Mouse (Mus musculus) testis, adult 2 months (tissue): Measurements from ENCODE around the gene Lyg1. TPM values are rescaled to one million over a fixed set of nuclear protein-coding genes. Genes with fewer than 3 reads are reported as not detected.

Experiments used
- H3K27ac ChIP-seq: fragments of 200-500 bp; 2 replicates; pipeline ENCODE4 v1.5.1; 2012; ENCODE audit warnings: low read depth, low read length; ENCODE audit not compliant: control insufficient read depth, insufficient read depth
- H3K27me3 ChIP-seq: fragments of 200-500 bp; 2 replicates; pipeline ENCODE4 v1.6.1; 2012; ENCODE audit warnings: mild to moderate bottlenecking, low read length, moderate library complexity; ENCODE audit not compliant: control insufficient read depth, insufficient read depth
- H3K36me3 ChIP-seq: fragments of 200-500 bp; 2 replicates; pipeline ENCODE4 v1.6.1; 2012; ENCODE audit warnings: mild to moderate bottlenecking, low read length; ENCODE audit not compliant: control insufficient read depth, insufficient read depth
- H3K4me1 ChIP-seq: fragments of 200-500 bp; 2 replicates; pipeline ENCODE4 v1.6.1; 2012; ENCODE audit warnings: low read length; ENCODE audit not compliant: control insufficient read depth, insufficient read depth
- H3K4me3 ChIP-seq: fragments of 200-500 bp; 2 replicates; pipeline ENCODE4 v1.5.1; 2012; ENCODE audit warnings: low read depth, mild to moderate bottlenecking, low read length, moderate library complexity, mixed read lengths; ENCODE audit not compliant: control insufficient read depth
- CTCF ChIP-seq: fragments of 200-500 bp; IDR thresholded peaks from 2 replicates; pipeline ENCODE4 v1.5.1; 2012; ENCODE audit warnings: low read depth, mild to moderate bottlenecking, inconsistent platforms, low read length, moderate library complexity; ENCODE audit not compliant: control insufficient read depth, insufficient read depth, insufficient replicate concordance
- POLR2A ChIP-seq: fragments of 200-500 bp; IDR thresholded peaks from 2 replicates; pipeline ENCODE4 v1.6.1; 2012; ENCODE audit warnings: low read depth, mild to moderate bottlenecking, inconsistent platforms, low read length, moderate library complexity; ENCODE audit not compliant: control insufficient read depth
- polyA plus RNA-seq: library from polyadenylated mRNA; depleted of rRNA; stranded (reverse); fragments of >200 nt; gene quantifications from 2 replicates; pipeline ENCODE4 v1.2.3, GENCODE M21; 2012; rRNA removed

Gene Lyg1
- polyA plus RNA-seq, 1 experiment = not detected

- Histone ChIP-seq H3K36me3 (no peaks in the 10 kb centered on the region), H3K4me3 (no peak overlapping the region), H3K27ac (no peak overlapping the region), H3K4me1 (no peaks in the 10 kb centered on the region; the same call in 1 of the 2 replicates), H3K27me3 (no peaks in the 10 kb centered on the region)
- TF ChIP-seq CTCF (no peak), POLR2A (no peak)
Observed at GRCm38 (mm10) chr1:37912751-37913150, 44.8 kb downstream of the Lyg1 start.

- Histone ChIP-seq H3K27ac (no peak overlapping the region), H3K36me3 (no peaks in the 10 kb centered on the region), H3K27me3 (no peaks in the 10 kb centered on the region), H3K4me3 (no peak overlapping the region), H3K4me1 (no peaks in the 10 kb centered on the region)
- TF ChIP-seq CTCF (no peak), POLR2A (no peak)
Observed at GRCm38 (mm10) chr1:37903178-37903577, 54.4 kb downstream of the Lyg1 start.

- Histone ChIP-seq H3K36me3 (no peaks in the 10 kb centered on the region), H3K27ac (no peak overlapping the region), H3K4me3 (no peak overlapping the region), H3K27me3 (no peaks in the 10 kb centered on the region), H3K4me1 (no peaks in the 10 kb centered on the region)
- TF ChIP-seq CTCF = no peak
Observed at GRCm38 (mm10) chr1:37900288-37900687, 57.3 kb downstream of the Lyg1 start.

- no peak overlapping the region for H3K4me3 ChIP-seq
- H3K36me3 ChIP-seq = peaks cover 2% of the 10 kb centered on the region
- no peak overlapping the region for H3K27ac ChIP-seq
- H3K27me3 ChIP-seq = no peaks in the 10 kb centered on the region
- TF ChIP-seq POLR2A (no peak), CTCF (no peak)
- H3K4me1 ChIP-seq = no peaks in the 10 kb centered on the region
Observed at GRCm38 (mm10) chr1:37899816-37900215, 57.7 kb downstream of the Lyg1 start.

Other genes starting within 250 kb of the Lyg1 start
- gene 2010300C02Rik, start 237.7 kb downstream of the Lyg1 start, polyA plus RNA-seq = 2.2 and 3.3 TPM in 2 replicates
- 31.1 and 36.4 TPM in 2 replicates for gene Tsga10, start 91.3 kb downstream of the Lyg1 start, polyA plus RNA-seq
- 2.8 and 3.3 TPM in 2 replicates for gene Lipt1, start 86.0 kb downstream of the Lyg1 start, polyA plus RNA-seq
- 1.2 and 1.8 TPM in 2 replicates for gene Mitd1, start 67.3 kb downstream of the Lyg1 start, polyA plus RNA-seq
- gene Mrpl30, start 67.3 kb downstream of the Lyg1 start, polyA plus RNA-seq = 64.9 and 71.3 TPM in 2 replicates
- not detected in 2 replicates for gene Lyg2, start 41.3 kb downstream of the Lyg1 start, polyA plus RNA-seq
- 23.8 and 27.6 TPM in 2 replicates for gene Txndc9, start 40.1 kb upstream of the Lyg1 start, polyA plus RNA-seq
- gene Eif5b, start 40.3 kb upstream of the Lyg1 start, polyA plus RNA-seq = 31.8 and 46.4 TPM in 2 replicates
- 20.0 and 21.3 TPM in 2 replicates for gene Rev1, start 172.0 kb upstream of the Lyg1 start, polyA plus RNA-seq